ENCODE assay signal across 10 mouse cellular contexts in genomic region chr5:137061809-137062481, GRCm38 (mm10). TPM values are rescaled to one million over a fixed set of nuclear protein-coding genes. Genes with fewer than 3 reads are reported as not detected.
A peak's percentile ranks its signal among the peaks of the same experiment; 100 is the strongest.
DNase-seq lines count a peak whose midpoint lies in the region; ATAC-seq and TF ChIP-seq lines count a peak whose summit lies in the region.
"Had no signal": no experiment of that assay in that cellular context is flagged by ENCODE, and none has a peak within 500 bp of the region (broad histone marks: within the 10 kb centered on the region; RNA-seq: fewer than 3 reads in every experiment).

No protein-coding gene starts in this region.

- DNase-seq in cerebellum, adult 11-12 months: peak; percentile 32
- DNase-seq in right cerebral cortex, adult 18-20 months: peak; percentile 55
- no peak for DNase-seq in right cerebral cortex, postnatal 25 days
- DNase-seq in cerebellum, adult 9-10 months: peak; percentile 33
- DNase-seq in heart, postnatal 4 days: peak; percentile 82
- peak; percentile 69 for DNase-seq in lung, postnatal 0 days (ENCODE audit: low spot score)

- H3K9me3 ChIP-seq in lung, postnatal 0 days (ENCODE audit: low read length): no peaks in the 10 kb centered on the region
- H3K9me3 ChIP-seq: heart, embryonic 13.5 days; midbrain, embryonic 12.5 days had no signal

- TF ChIP-seq CTCF in lung, postnatal 0 days (IDR thresholded peaks at IDR 0.05): peak; percentile 67

- no peak; the same call in 1 of the 2 replicates for ATAC-seq in cerebellum, adult (ENCODE audit: insufficient number of reproducible peaks, low FRiP score, low TSS enrichment)
- ATAC-seq in lung, postnatal 0 days: peak; percentile 81
- ATAC-seq in activated CD4-positive, CD25-positive, alpha-beta regulatory T cell, adult 4 months: no peak

- no peaks in the 10 kb centered on the region for H3K27me3 ChIP-seq in lung, postnatal 0 days (replicated peaks; ENCODE audit: insufficient read depth, low read length)
- H3K27me3 ChIP-seq: midbrain, embryonic 12.5 days had no signal

- 16% methylated on average over 10 of the region's 12 CpGs for WGBS in lung, postnatal 0 days

- TF ChIP-seq EP300 in lung, postnatal 0 days (IDR thresholded peaks at IDR 0.05): no peak

- H3K4me1 ChIP-seq in lung, postnatal 0 days (ENCODE audit: insufficient read depth, low read depth, low read length): no peaks in the 10 kb centered on the region
- H3K4me1 ChIP-seq: midbrain, embryonic 12.5 days had no signal

- H3K36me3 ChIP-seq in lung, postnatal 0 days (ENCODE audit: insufficient read depth, low read length): peaks cover 6% of the 10 kb centered on the region; the same call in 1 of the 2 replicates
- H3K36me3 ChIP-seq: midbrain, embryonic 12.5 days had no signal

- H3K4me3 ChIP-seq in lung, postnatal 0 days (ENCODE audit: low read depth, low read length): no peak overlapping the region
- H3K4me3 ChIP-seq: heart, embryonic 13.5 days; midbrain, embryonic 12.5 days had no signal

- H3K27ac ChIP-seq in lung, postnatal 0 days (ENCODE audit: low read length): no peak overlapping the region
- H3K27ac ChIP-seq: heart, embryonic 13.5 days; midbrain, embryonic 12.5 days had no signal

- no peak overlapping the region for H3K4me2 ChIP-seq in lung, postnatal 0 days (replicated peaks; ENCODE audit: low read depth, low read length)
- H3K4me2 ChIP-seq: heart, embryonic 13.5 days; midbrain, embryonic 12.5 days had no signal

- no peak overlapping the region for H3K9ac ChIP-seq in lung, postnatal 0 days (replicated peaks; ENCODE audit: low read depth)
- H3K9ac ChIP-seq: heart, embryonic 13.5 days; midbrain, embryonic 12.5 days had no signal

RNA-seq across cellular contexts. Expression of gene Serpine1, which starts 10.1 kb away (rescaled TPM):
- total RNA-seq in heart, postnatal 4 days (2021): 10 to 100 TPM; 13.4 to 14.0 TPM
- 0.88 and 1.1 TPM in 2 replicates for polyA plus RNA-seq in lung, postnatal 0 days (2015; fragmentation: Nextera tagmentation; extraction: Ambion mirVana)
- not detected for polyA plus RNA-seq in activated CD4-positive, CD25-positive, alpha-beta regulatory T cell, adult 4 months (2017; shearing (Covaris generic))

RNA-seq across cellular contexts. Expression of gene Ap1s1, which starts 16.0 kb away (rescaled TPM):
- total RNA-seq in heart, postnatal 4 days (2021): 10 to 100 TPM; 70.9 to 82.3 TPM
- polyA plus RNA-seq in lung, postnatal 0 days (2015; fragmentation: Nextera tagmentation; extraction: Ambion mirVana): 112 and 125 TPM in 2 replicates
- 10 to 100 TPM; 71.3 to 90.7 TPM for polyA plus RNA-seq in activated CD4-positive, CD25-positive, alpha-beta regulatory T cell, adult 4 months (2017; shearing (Covaris generic))

RNA-seq across cellular contexts. Expression of gene Vgf, which starts 35.8 kb away (rescaled TPM):
- total RNA-seq in heart, postnatal 4 days (2021): not detected
- 0.12 and 0.19 TPM in 2 replicates for polyA plus RNA-seq in lung, postnatal 0 days (2015; fragmentation: Nextera tagmentation; extraction: Ambion mirVana)
- polyA plus RNA-seq in activated CD4-positive, CD25-positive, alpha-beta regulatory T cell, adult 4 months (2017; shearing (Covaris generic)): not detected

RNA-seq across cellular contexts. Expression of gene Trim56, which starts 54.1 kb away (rescaled TPM):
- 10 to 100 TPM; 15.7 to 15.9 TPM for total RNA-seq in heart, postnatal 4 days (2021)
- 13.4 and 16.4 TPM in 2 replicates for polyA plus RNA-seq in lung, postnatal 0 days (2015; fragmentation: Nextera tagmentation; extraction: Ambion mirVana)
- 10 to 100 TPM; 15.1 to 15.6 TPM for polyA plus RNA-seq in activated CD4-positive, CD25-positive, alpha-beta regulatory T cell, adult 4 months (2017; shearing (Covaris generic))
